Mouse (Mus musculus) hematopoietic multipotent progenitor cell, adult 10-12 weeks (in vitro differentiated cells): ENCODE data around the gene Fam209. TPM values are rescaled to one million over a fixed set of nuclear protein-coding genes. Genes with fewer than 3 reads are reported as not detected.

Experiments used
- polyA plus RNA-seq: library from polyadenylated mRNA; stranded (reverse); fragments of >175 nt; gene quantifications from 2 replicates; pipeline ENCODE4 v1.2.3, GENCODE M21; 2012; ENCODE audit warnings: low replicate concordance

Fam209 gene
- polyA plus RNA-seq, result 0.19 TPM in 1 of 2 replicates, not detected in the other

DNA sequence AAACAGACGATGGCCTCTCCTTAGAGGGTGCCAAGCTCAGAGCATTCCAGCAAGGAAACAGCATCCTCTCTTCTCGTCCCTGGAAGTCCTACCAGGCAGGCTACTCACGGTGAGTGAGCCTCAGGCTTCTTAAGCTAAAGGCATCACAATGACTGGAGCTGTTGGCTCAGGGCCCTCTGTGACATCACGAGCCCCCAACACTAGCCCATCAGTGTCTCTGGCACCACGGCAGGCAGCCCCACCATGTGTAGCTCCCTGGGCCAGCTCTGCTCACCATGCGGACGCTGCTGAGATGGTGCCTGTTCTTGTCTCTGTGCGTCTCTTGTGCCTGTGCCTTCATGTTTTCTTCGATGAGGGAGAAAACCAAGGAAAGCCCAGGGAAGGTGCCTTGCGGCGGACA is at the start of gene Fam209:
Fam209 (plus strand) TSS at position 203 of the 400 bp plus-strand sequence.

GRCm38 (mm10) chr2:172439843-172440639 is 32.3 kb upstream of the Fam209 start, which contains the start of gene Rtf2:
Rtf2 (plus strand) TSS chr2:172440556.

DNA sequence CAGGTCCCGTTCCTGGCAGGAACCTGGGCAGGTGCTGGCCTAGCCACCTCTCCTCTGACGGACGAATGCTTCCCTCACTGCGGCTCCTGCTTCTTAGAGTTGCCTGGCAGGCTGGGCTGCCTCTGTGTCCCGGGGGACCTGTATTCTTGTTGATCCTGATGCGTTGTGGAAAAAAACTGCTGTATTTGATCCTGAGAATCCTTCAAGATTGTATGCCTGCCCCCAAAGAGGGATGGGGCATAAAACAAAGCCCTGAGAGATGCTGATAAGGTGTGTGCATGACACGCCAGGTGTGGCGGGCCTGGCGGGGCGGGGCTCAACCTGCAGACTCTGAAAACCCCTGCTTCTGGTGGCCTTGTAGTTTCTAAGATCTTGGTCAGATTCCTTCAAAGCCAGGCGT is 13.8 kb upstream of the Fam209 start, which contains the start of gene Gcnt7:
Gcnt7 (minus strand) TSS at position 101 of the 400 bp plus-strand sequence.

Other genes starting within 250 kb of the Fam209 start
- not detected in 2 replicates for gene Mc3r, start 224.0 kb upstream of the Fam209 start, polyA plus RNA-seq
- 12.5 and 14.1 TPM in 2 replicates for gene Fam210b, start 127.0 kb upstream of the Fam209 start, polyA plus RNA-seq
- 1.8 and 9.8 TPM in 2 replicates for gene Aurka, start 102.0 kb upstream of the Fam209 start, polyA plus RNA-seq
- 3.2 and 14.8 TPM in 2 replicates for gene Cstf1, start 101.8 kb upstream of the Fam209 start, polyA plus RNA-seq
- 1.8 and 6.8 TPM in 2 replicates for gene Cass4, start 78.7 kb upstream of the Fam209 start, polyA plus RNA-seq
- 26.1 and 86.6 TPM in 2 replicates for gene Rtf2, start 32.0 kb upstream of the Fam209 start, polyA plus RNA-seq
- not detected in 2 replicates for gene Gcnt7, start 13.9 kb upstream of the Fam209 start, polyA plus RNA-seq
- not detected in 2 replicates for gene Tfap2c, start 77.1 kb downstream of the Fam209 start, polyA plus RNA-seq